Mouse (Mus musculus): ENCODE measurements around the gene Vapa.
"Not testable (repeated sequence)": the region's sequence is repeated elsewhere in the genome, so short reads cannot be mapped to it uniquely, and the experiment has no call there.

The Vapa gene

DNA sequence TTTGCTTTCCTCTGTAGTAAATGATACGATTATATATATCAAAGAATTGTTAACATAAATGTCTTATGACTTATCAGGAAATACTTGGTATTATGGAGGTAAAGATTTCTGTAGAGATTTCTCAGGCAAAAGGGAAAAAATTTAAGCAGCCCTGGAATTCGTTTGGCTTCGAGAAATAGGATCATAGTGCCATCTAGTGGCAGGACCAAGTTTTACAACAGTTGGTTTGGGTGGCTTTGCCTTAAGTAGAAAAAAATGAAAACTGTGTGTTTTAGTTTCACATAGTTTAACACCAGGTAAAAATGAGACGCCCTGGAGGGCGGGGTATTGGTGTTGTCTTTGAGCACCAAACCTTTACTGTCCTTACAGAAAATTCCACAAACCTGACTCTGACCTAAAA is 50.6 kb downstream of the Vapa start:
- no peak for DNase-seq (ENCODE audit: low spot score)

DNA sequence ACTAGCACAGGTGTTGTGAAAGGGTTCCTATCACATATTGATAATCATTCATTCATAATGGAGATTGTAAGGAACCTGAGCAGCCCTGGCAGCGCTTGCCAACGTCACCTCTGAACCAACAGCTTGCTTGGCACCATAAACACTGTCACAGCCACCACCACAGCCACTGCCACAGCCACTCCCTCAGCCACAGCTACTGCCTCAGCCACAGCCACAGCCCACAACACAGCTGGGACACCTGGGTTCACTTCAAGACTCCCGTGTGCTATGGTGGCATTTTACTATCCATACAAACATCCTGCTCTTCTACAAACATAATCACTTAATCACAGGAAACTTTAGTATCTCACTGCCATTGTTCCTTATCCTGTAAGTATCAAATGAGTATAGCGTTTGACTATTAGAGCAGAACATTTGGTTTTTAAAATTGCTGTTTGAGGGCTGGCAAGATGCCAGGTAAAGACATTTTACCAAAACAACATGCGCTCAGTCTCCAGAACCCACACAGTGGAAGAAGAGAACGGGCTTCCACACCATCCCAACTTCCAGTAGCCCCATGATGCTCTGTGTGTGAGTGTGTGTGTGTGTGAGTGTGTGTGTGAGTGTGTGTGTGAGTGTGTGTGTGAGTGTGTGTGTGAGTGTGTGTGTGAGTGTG is 51.9 kb downstream of the Vapa start:
- DNase-seq (ENCODE audit: low spot score), result no peak

DNA sequence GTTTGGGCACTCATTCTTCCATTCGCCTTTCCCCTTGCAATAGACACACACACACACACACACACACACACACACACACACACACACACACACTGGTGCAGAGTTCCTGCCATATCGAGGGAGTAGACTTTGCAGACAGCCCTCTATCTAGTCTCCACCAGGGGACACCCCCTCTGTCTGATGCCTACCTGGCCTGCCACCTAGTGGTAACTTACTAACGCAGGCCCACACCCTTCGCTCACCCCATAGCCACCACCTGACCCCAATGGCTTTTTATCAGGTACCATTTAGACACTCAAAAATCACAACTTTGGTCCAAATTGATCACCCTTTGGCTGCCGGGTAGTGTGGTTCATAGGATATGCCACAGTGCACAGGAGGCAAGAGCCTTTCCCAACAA is 54.1 kb downstream of the Vapa start:
- DNase-seq (ENCODE audit: low spot score), result no peak

DNA sequence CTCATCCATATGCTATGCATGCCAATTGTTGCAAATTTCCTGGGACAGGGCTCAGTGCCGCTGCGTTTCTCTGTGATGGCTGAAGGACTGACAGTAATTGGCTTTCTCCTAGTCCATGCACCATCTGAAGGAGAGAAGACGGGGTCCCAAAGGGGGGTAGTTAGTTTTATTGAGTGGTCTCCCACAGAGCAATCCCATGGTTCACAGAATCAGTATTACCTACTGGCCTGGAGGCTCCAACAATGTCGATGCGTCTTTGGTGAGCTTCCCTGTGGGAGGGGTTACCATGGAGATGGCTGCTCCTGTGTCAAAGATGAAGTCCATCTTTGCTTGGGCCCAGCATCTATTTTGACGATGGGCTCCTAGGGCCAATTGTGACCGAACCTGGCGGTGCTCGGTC is 54.6 kb downstream of the Vapa start:
- DNase-seq (ENCODE audit: low spot score), result no peak

DNA sequence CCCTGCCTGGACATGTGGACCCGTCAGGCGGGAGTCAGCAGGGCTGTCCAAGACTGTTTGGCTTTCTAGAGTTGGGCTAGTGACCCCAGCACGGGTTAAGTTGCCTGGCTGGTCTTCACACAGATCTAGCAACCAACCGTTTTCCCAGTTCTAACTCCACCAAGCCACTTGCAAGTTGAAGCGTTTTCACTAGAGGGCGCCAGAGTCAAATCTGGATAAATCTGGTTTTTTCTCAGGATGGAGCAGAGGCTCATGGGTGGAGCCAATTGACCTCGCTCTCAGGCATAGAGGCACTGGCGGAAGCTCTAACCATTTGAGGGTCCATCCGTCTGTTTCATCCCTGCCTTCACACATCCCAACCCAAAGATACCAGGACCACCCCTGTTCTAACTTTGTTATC is 55.1 kb downstream of the Vapa start:
- DNase-seq (ENCODE audit: low spot score), result no peak

DNA sequence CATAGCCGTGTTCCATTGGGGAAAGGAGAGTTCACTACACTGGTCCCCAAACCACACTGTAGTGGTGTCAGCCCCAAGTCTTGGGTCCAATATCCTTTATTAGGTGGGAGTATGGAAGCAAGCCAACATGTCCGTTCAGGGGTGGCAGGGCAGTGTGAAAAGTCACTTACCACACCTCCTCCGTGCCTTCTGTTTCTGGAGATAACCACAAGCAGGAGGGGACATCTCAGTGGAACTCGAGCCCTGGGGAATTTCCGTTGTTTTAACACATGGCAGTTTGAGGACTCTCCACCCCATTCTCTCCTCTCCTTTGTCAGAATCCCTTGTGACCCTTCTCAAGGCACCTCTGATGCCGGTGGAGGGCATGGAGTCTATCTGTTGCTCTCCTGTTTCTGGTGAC is 56.1 kb downstream of the Vapa start:
- DNase-seq (ENCODE audit: low spot score), result no peak

DNA sequence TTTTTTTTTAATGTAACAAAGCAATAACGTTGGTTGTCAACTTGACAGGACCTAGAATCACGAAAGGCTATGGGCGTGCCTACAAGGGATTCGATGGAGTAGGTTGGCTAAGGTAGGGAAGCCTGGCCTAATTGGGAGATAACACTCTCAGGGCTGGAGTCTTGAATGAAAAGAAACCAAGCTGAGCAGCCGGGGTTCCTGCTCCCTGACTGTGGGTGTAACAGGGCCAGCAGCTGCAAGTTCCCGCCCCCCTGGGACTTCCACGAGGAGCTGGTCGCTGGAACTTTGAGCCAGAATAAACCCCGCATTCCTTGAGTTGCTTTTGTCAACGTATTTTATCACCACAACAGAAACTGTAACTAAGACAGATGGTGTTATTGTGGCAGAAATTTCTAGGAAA is 56.6 kb downstream of the Vapa start:
- no peak for DNase-seq (ENCODE audit: low spot score)

DNA sequence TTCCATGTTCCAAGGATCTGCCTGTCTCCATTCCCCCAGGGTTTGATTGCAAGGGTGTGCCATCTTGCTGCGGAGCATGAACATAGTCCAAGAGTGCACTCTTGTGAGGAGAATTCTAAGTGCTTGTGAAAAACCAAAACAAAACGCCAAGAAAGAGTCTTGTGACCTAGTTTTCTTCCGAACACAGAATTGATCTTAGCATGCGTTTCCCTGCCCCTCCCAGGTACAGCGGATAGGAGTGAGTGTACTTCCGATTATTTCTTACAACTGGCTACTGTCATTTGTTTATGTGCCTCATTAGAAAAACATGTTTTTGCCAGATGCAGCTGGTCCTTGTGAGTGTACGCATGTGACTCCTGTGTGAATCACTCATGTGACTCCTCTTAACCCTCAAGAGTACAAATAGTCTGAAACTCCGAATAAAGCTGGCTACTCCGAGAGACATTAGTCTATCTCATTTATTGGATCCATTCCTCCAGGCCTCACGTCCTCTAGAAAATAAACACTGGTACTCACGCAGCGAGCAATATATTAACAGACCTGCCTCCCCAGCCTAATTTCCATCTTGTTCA is 60.8 kb downstream of the Vapa start:
- DNase-seq (ENCODE audit: low spot score), result no peak

DNA sequence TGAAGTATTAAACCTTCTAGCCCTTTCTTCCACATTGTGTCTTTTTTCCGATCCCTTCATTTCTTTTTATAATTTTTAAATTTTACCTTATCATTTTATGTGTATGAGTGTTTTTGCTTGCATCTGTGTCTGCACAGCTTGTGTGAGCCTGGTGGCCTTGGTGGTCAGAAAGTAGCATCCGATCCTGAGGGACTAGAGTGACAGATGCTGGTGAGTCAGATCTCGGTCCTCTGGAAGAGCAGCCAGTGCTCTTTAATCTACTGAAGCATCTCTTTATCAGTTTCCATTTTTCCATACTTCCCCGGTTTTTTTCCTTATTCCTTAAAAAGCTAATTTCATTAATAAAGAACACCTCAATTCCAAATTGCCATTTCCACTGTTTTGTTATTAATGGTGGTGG is 63.0 kb downstream of the Vapa start:
- DNase-seq (ENCODE audit: low spot score), result no peak

DNA sequence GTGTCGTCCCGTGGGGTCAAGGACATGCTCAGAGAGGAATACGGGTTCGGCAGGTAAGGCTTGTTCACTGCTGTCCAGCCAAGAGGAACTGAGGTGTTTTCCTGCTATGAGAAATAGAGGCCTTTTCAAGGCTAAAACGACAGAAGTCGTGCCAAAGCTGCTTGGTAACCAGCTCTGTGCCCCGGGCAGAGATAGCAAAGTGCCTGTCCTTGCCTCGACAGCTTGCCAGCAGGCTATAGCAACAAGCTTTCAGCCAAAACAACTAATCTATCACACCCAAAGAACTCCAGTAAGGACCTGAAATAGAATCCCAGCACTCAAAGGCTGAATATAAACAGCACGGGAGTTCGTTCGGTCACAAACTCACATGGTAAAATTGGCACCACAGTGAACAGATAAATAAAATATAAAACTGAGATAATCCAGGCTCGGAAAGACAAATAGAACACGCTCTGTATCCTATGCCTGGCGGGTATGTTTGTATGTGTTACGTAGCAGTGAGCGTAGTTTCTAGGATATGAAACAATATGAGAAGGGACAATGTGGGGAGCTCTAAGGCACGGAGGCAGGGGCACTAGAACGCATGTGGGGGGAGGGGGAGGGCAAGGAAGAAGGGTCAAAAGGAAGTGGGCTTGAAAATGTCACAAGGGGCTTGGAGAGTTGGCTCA is 64.5 kb downstream of the Vapa start:
- DNase-seq (ENCODE audit: low spot score), result no peak

DNA sequence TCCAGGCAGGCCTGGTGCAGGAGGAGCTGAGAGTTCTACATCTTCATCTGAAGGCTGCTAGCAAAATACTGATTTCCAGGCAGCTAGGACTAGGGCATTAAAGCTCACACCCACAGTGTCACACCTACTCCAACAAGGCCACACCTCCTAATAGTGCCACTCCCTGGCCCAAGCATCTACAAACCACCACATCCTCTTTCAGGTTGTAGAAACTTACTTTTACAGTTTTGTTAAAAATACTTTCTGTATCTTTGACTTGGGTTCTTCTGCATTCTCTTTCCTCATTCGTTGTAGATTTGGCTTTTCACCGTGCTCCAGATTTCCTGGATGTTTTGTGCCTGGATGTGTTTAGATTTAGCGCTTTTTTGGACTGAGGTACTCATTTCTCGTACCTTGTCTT is 67.1 kb downstream of the Vapa start:
- DNase-seq (ENCODE audit: low spot score), result not testable (repeated sequence)

DNA sequence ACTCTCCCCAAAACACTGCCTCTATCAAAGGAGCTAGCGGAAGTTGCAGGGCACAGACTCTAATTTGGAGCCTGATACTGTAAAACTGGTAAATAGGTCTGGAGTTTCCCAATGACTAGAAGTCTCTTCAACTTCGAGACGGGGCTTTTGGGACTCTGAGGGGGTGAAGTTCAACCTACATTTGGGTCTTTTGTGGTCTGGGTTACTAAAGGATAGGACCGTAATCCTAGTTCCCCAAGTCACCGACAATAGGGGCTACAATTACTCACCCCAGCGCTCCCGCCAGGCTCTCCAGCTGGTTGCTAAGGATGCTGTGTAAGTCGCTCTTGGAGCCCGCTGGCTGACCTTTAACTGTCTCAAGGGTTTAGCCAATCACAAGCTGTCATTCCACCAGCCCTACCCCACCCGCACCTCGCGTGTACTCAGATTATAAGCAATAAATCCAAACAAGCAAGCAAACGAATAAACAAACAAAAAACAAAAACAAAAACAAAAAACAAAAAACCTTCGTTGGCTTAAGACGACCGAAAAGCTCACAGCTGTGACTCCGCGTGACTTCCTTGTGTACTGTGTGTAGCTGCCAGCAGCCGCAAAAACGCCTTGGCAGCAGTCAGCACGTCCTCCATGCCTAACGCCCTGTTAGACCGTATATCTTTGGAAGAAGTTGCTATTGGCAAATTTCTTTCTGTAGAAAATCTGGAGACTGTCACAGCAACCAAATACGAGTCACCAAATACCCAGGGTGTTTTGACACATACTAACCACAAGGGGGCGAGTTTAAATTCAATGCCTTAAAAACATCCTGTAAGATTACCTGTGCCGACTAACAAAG is 72.7 kb downstream of the Vapa start, which contains the start of gene Tmem232:
Gene Tmem232 (minus strand): TSS at position 342 of the 832 bp plus-strand sequence.
- DNase-seq (ENCODE audit: low spot score), result no peak

DNA sequence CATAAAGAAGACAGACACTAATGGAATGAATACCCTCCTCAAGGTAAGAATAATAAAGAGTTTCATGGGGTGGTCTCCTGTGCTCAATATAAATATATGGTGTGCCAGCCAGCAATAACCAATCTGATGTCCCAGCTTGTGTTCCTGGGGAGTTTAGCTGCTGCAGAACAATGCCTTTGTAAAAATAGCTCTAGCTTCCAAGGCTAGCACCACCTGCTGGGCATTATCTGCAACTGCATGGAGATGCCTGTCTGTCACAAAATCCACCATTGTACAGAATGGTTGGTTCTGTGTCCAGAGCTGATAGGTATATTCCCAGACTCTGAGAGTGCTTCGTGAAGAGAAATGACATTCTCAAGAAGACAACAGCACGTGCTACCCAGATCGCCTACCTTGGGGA is 77.2 kb downstream of the Vapa start:
- no peak for DNase-seq (ENCODE audit: low spot score)

DNA sequence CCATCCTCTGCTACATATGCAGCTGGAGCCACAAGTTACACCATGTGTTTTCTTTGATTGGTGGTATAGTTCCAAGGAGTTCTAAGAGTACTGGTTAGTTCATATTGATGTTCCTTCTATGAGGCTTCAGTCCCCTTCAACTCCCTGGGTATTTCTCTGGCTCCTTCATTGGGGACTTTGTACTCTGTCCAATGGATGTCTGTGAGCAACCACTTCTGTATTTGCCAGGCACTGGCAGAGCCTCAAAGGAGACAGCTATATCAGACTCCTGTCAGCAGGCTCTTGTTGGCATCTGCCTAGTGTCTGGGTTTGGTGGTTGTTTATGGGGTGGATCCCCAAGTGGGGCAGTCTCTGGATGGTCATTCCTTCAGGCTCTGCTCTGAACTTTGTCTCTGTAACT is 81.0 kb downstream of the Vapa start:
- DNase-seq (ENCODE audit: low spot score), result not testable (repeated sequence)
